Mouse (Mus musculus) hindbrain, postnatal 0 days (tissue): ENCODE measurements around the gene Rnft2. TPM values are rescaled to one million over a fixed set of nuclear protein-coding genes. Genes with fewer than 3 reads are reported as not detected.
A peak's percentile ranks its signal among the peaks of the same experiment; 100 is the strongest.

ENCODE experiments used
- ATAC-seq: fragments of 200-750 bp; cut with Nextera tagmentation; 2 replicates; pipeline ENCODE4 v1.8.0; 2017; ENCODE audit warnings: mild to moderate bottlenecking, moderate TSS enrichment, moderate library complexity
- DNase-seq: peaks from one replicate; pipeline ENCODE4 v3.0.0-alpha.2; 2015; ENCODE audit warnings: low spot score
- H3K27ac ChIP-seq: fragments of 300-500 bp; sonication (generic); 2 replicates; pipeline ENCODE4 v1.5.1; 2014; ENCODE audit warnings: mild to moderate bottlenecking
- H3K27me3 ChIP-seq: fragments of 300-500 bp; sonication (generic); 2 replicates; pipeline ENCODE4 v1.6.1; 2014; ENCODE audit warnings: low read length, mixed read lengths; ENCODE audit not compliant: insufficient read depth
- H3K36me3 ChIP-seq: fragments of 300-500 bp; sonication (generic); 2 replicates; pipeline ENCODE4 v1.6.1; 2014; ENCODE audit warnings: low read length, mixed read lengths; ENCODE audit not compliant: insufficient read depth
- H3K4me1 ChIP-seq: fragments of 300-500 bp; sonication (generic); 2 replicates; pipeline ENCODE4 v1.6.1; 2014; ENCODE audit warnings: antibody characterized with exemption, low read length, mixed read lengths; ENCODE audit not compliant: insufficient read depth
- H3K4me2 ChIP-seq: fragments of 300-500 bp; sonication (generic); 2 replicates; pipeline ENCODE4 v1.6.1; 2014; ENCODE audit warnings: low read depth, mild to moderate bottlenecking, low read length, moderate library complexity, mixed read lengths
- H3K4me3 ChIP-seq: fragments of 300-500 bp; sonication (generic); 2 replicates; pipeline ENCODE4 v1.5.1; 2014; ENCODE audit warnings: low read length
- H3K9ac ChIP-seq: fragments of 300-500 bp; sonication (generic); replicated peaks from 2 replicates; pipeline ENCODE4 v1.6.1; 2014; ENCODE audit warnings: mild to moderate bottlenecking, low read length, moderate library complexity, mixed read lengths
- H3K9me3 ChIP-seq: fragments of 300-500 bp; sonication (generic); 2 replicates; pipeline ENCODE4 v1.6.1; 2016; ENCODE audit warnings: low read length, mixed read lengths
- CTCF ChIP-seq: IDR thresholded peaks from 2 replicates; pipeline ENCODE4 v1.5.1; 2016; ENCODE audit warnings: antibody characterized with exemption, control low read depth, low read depth
- WGBS: fragments of 180-500 bp; shearing (Covaris S2); extraction: QIAGEN DNeasy Blood & Tissue Kit; methylation state at CpG from one replicate; pipeline ENCODE4 v1.1.7; 2014; 5-methylcytosine and 5-hydroxymethylcytosine counted together
- polyA plus RNA-seq: library from polyadenylated mRNA; unstranded; fragments of >200 nt; fragmentation: Nextera tagmentation; extraction: Ambion mirVana; gene quantifications from 2 replicates; pipeline ENCODE4 v1.2.1, GENCODE M21; 2015
- total RNA-seq: library from RNA; depleted of rRNA; stranded (reverse); fragments of >200 nt; gene quantifications from 2 replicates; pipeline ENCODE4 v1.2.3, GENCODE M21; 2014

Rnft2 gene
- total and polyA plus RNA-seq, 2 experiments from 2014 or later, result 11.3 to 108 TPM

DNA sequence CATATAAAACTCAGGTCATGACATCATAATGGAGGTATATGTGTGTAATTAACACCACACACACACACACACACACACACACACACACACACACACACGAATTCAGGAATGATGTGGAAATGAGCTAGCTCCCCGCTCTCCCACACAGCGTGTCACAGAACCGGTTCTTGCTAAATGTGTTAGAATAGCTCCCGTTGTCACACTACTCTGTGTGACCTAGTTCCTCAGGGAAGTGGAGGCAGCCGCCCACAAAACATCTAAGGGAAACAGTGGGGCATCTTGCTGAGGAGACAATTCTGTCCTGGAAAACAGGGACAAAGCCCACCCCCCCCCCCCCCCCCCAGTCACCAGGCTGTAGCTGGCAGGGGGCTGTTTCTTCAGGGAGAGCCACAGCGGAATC, 31.4 kb upstream of the Rnft2 start:
- no peak overlapping the region for H3K4me2 ChIP-seq
- no peak overlapping the region for H3K27ac ChIP-seq
- H3K36me3 ChIP-seq, result no peaks in the 10 kb centered on the region
- H3K4me1 ChIP-seq, result peaks cover 14% of the 10 kb centered on the region
- 27% methylated on average over 7 of the region's 7 CpGs for WGBS
- no peaks in the 10 kb centered on the region for H3K27me3 ChIP-seq
- ATAC-seq, result no peak; the same call in 1 of the 2 replicates
- DNase-seq, result no peak
- H3K4me3 ChIP-seq, result no peak overlapping the region
- no peak for TF ChIP-seq CTCF
- no peaks in the 10 kb centered on the region for H3K9me3 ChIP-seq
- H3K9ac ChIP-seq, result no peak overlapping the region

DNA sequence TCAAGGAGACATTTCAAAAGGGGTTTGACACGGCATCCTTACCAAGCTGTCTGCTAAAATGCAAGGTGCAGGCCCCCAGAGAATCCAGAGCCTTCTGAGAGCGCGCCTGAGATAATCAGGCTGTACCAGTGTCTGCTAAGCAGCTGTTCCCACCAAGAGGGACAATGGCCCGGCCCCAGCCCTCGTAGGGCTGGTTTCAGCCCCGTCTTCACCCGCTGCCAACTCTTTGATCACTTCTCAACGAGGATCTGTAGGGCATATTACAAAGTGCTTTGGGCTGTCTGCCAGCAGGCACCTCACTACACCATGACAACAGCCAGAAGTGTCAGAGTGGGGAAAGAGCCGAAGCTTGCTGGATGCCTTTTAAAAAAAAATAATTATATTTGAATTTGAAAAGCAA, 29.6 kb upstream of the Rnft2 start:
- no peaks in the 10 kb centered on the region for H3K9me3 ChIP-seq
- WGBS, result 11% methylated on average over 9 of the region's 9 CpGs
- peak overlapping the region; percentile 0; the same call in 1 of the 2 replicates for H3K4me2 ChIP-seq
- no peak overlapping the region for H3K4me3 ChIP-seq
- H3K4me1 ChIP-seq, result peaks cover 14% of the 10 kb centered on the region
- H3K27me3 ChIP-seq, result no peaks in the 10 kb centered on the region; the same call in 1 of the 2 replicates
- TF ChIP-seq CTCF, result no peak
- no peak overlapping the region for H3K27ac ChIP-seq
- peak; percentile 77 for ATAC-seq
- DNase-seq, result peak; percentile 86
- no peak overlapping the region for H3K9ac ChIP-seq
- no peaks in the 10 kb centered on the region for H3K36me3 ChIP-seq

DNA sequence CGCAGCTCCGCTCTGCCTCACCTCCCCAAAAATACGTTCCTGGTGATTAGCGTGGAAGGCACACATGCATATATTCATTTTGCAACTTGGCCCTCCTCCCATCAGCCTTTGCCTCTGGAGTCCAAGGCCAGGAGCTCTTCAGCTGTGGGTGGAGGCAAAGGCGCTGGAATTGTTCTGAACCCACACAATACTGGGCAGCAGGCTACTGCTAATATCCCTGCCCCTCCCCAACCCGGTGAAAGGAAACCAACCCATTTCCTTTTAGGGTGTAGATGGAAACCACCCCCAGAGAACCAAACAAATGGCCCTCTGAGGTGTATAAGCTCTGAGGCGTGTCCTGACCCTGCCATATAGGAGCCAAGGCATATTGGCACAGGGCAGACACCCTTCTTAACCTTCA, 28.5 kb upstream of the Rnft2 start:
- H3K27me3 ChIP-seq, result no peaks in the 10 kb centered on the region; the same call in 1 of the 2 replicates
- H3K36me3 ChIP-seq, result no peaks in the 10 kb centered on the region
- 43% methylated on average over 7 of the region's 7 CpGs for WGBS
- H3K9me3 ChIP-seq, result no peaks in the 10 kb centered on the region
- H3K4me1 ChIP-seq, result peaks cover 17% of the 10 kb centered on the region
- TF ChIP-seq CTCF, result no peak
- no peak overlapping the region for H3K4me3 ChIP-seq
- no peak for DNase-seq
- no peak overlapping the region for H3K9ac ChIP-seq
- H3K27ac ChIP-seq, result no peak overlapping the region
- H3K4me2 ChIP-seq, result no peak overlapping the region
- ATAC-seq, result no peak

DNA sequence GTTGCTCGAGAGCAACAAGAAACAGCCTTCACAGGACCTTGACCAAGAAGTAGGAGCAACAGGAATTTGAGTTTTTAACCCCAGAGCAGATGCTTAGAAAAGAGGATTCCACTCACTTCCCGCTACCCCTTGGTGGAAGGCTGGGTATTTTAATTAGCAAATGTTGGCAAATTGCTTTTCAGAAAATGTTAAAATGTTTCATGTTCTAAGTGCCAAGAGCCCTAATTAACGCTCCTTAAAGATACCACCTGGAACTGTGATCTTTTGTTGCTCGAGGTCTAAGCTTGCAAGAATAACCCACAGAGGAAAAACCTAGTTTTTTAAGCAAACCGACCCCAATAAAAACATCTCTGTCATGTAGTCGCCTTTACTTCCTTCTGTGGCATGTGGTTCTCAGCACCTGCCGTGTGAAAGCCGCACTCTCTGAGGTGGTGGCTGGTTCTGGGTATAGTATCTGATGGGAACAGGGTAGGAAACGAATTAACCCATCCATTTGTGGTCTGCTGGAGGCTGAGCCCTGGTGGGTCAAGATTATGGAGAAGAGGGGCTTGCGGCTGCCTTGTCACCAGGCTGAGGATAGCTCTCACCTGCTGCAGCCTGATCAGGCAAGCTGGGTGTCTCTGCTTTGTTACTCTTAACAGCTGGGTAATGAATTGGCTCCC, 26.7 kb upstream of the Rnft2 start:
- no peak overlapping the region for H3K9ac ChIP-seq
- 65% methylated on average over 10 of the region's 10 CpGs for WGBS
- H3K4me2 ChIP-seq, result no peak overlapping the region
- H3K4me1 ChIP-seq, result peaks cover 15% of the 10 kb centered on the region
- no peak overlapping the region for H3K27ac ChIP-seq
- no peak for ATAC-seq
- no peaks in the 10 kb centered on the region for H3K36me3 ChIP-seq
- H3K4me3 ChIP-seq, result no peak overlapping the region
- no peaks in the 10 kb centered on the region for H3K9me3 ChIP-seq
- DNase-seq, result no peak
- no peak for TF ChIP-seq CTCF
- H3K27me3 ChIP-seq, result no peaks in the 10 kb centered on the region; the same call in 1 of the 2 replicates

DNA sequence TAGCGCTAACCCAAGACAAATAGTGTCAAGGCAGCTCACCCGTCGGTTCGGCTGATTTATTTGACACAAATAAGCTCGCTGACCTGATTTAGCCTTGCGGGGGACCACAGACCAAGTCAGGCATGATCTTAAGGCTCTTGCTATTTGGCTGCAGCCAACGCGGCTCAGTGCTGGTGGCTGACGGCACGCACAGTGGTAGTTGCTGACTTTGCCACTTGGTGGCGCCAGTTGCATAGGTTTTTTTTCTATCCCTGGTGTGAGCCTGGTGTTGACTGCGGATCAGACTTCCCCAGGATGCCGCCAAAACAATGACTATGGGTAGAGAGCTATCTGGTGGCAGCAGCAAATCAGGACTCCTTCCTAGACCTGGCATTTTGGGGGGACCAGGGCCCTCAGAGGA, 24.1 kb upstream of the Rnft2 start:
- Histone ChIP-seq H3K27me3 (no peaks in the 10 kb centered on the region; the same call in 1 of the 2 replicates), H3K9me3 (no peaks in the 10 kb centered on the region), H3K4me1 (peaks cover 5% of the 10 kb centered on the region), H3K27ac (no peak overlapping the region), H3K4me3 (no peak overlapping the region; the same call in 1 of the 2 replicates), H3K9ac (no peak overlapping the region), H3K4me2 (peak overlapping the region; percentile 45), H3K36me3 (no peaks in the 10 kb centered on the region)
- ATAC-seq, result peak; percentile 84
- DNase-seq, result peak; percentile 95
- 1% methylated on average over 13 of the region's 13 CpGs for WGBS
- TF ChIP-seq CTCF, result peak; percentile 94

DNA sequence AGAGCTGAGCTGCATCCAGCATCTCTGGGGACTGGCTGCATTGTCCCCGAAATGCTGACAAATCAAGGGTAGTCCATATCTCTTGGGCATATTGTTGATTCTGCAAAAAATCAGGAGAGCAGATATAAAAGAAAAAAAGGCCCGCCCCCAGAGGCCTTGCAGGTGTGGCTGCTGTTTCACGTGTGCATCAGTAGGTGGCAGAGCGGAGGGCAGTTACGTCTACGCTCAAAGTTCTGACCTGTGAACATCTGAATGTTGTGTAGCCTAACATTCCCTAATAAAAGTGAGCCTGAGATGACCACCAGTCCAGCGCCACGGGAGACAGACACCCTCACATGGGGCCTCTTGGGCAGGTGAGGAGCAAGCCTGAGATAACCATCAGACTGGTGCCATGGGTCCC, 21.4 kb upstream of the Rnft2 start:
- Histone ChIP-seq H3K4me2 (no peak overlapping the region), H3K27me3 (no peaks in the 10 kb centered on the region; the same call in 1 of the 2 replicates), H3K9ac (no peak overlapping the region), H3K27ac (no peak overlapping the region), H3K4me1 (peaks cover 4% of the 10 kb centered on the region; the same call in 1 of the 2 replicates), H3K9me3 (no peaks in the 10 kb centered on the region), H3K36me3 (peaks cover 13% of the 10 kb centered on the region), H3K4me3 (no peak overlapping the region)
- no peak for ATAC-seq
- peak; percentile 51 for TF ChIP-seq CTCF
- DNase-seq, result peak; percentile 48
- WGBS, result 48% methylated on average over 8 of the region's 8 CpGs

DNA sequence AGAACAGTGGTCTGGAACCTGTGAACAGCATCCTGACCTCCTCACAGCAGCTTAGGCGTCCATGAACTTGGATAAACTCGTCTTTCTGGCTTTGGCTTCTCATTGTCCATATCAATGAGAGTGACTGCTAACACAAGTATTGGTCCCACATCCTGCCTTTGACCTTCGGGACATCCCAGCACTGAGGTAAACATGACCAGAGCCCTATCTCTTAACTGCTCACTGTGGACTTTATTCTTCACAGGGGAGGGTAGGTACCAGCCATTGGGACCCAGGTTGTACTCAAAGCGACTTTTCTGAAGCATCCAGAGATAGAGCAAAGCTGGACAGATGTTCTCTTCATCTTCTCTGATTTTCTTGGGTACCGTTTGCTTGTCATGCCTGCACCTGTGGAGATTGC, 20.4 kb upstream of the Rnft2 start:
- Histone ChIP-seq H3K4me1 (peaks cover 4% of the 10 kb centered on the region; the same call in 1 of the 2 replicates), H3K9ac (no peak overlapping the region), H3K36me3 (peaks cover 20% of the 10 kb centered on the region), H3K4me2 (no peak overlapping the region), H3K27me3 (no peaks in the 10 kb centered on the region), H3K9me3 (no peaks in the 10 kb centered on the region), H3K4me3 (no peak overlapping the region), H3K27ac (no peak overlapping the region)
- DNase-seq (no peak), ATAC-seq (no peak)
- no peak for TF ChIP-seq CTCF
- 75% methylated on average over 5 of the region's 5 CpGs for WGBS
